Comparison of ENCODE assay signal across 8 mouse cellular contexts in genomic region chr11:97050216-97050943, GRCm38 (mm10). TPM values are rescaled to one million over a fixed set of nuclear protein-coding genes. Genes with fewer than 3 reads are reported as not detected.
A peak's percentile ranks its signal among the peaks of the same experiment; 100 is the strongest.
DNase-seq lines count a peak whose midpoint lies in the region; ATAC-seq and TF ChIP-seq lines count a peak whose summit lies in the region.

Osbpl7 (plus strand) TSS chr11:97050628.

- peak within 1 kb of the TSS; percentile 73 for H3K27ac ChIP-seq in hindbrain, embryonic 15.5 days (replicated peaks)
- H3K27ac ChIP-seq in left cerebral cortex, adult 2 months = peak within 1 kb of the TSS; percentile 58; the same call in 1 of the 2 replicates
- H3K27ac ChIP-seq in macrophage = peak within 1 kb of the TSS; percentile 60

- peaks cover 34% of the 10 kb centered on the region for H3K36me3 ChIP-seq in hindbrain, embryonic 15.5 days
- peaks cover 28% of the 10 kb centered on the region for H3K36me3 ChIP-seq in macrophage (ENCODE audit: inconsistent target)

- intact Hi-C loops in left cerebral cortex, adult 2 months (cut with DNase I) = no loop called here

- no peaks in the 10 kb centered on the region for H3K9me3 ChIP-seq in hindbrain, embryonic 15.5 days

- peak; percentile 41 for DNase-seq in R1 (ENCODE audit: low read depth, low spot score)
- peak; percentile 79 to 85 for DNase-seq in cerebellum, postnatal 25 days
- peak; percentile 60 for DNase-seq in gastrocnemius, adult 18-20 months (ENCODE audit: low spot score)
- peak; percentile 73 to 76 for DNase-seq in left cerebral cortex, adult 2 months (ENCODE audit: extremely low spot score in 1 of 2, low spot score in 2 of 2)
- DNase-seq in right cerebral cortex, adult 18-20 months = peak; percentile 86
- peak; percentile 55 to 71 for DNase-seq in urinary bladder, postnatal 36 days (ENCODE audit: low spot score in 2 of 2)

- peak within 1 kb of the TSS; percentile 96 for H3K4me2 ChIP-seq in hindbrain, embryonic 15.5 days

- H3K4me3 ChIP-seq in hindbrain, embryonic 15.5 days = peak within 1 kb of the TSS; percentile 70
- peak within 1 kb of the TSS; percentile 68 for H3K4me3 ChIP-seq in left cerebral cortex, adult 2 months
- peak within 1 kb of the TSS; percentile 98 for H3K4me3 ChIP-seq in macrophage (ENCODE audit: inconsistent target)

- WGBS in hindbrain, embryonic 15.5 days = 5% methylated on average over 18 of the region's 18 CpGs
- 5% methylated on average over 18 of the region's 18 CpGs for WGBS in macrophage (ENCODE audit: missing documents)

- H3K9ac ChIP-seq in hindbrain, embryonic 15.5 days = peak within 1 kb of the TSS; percentile 79

- ATAC-seq in hindbrain, embryonic 15.5 days (ENCODE audit: low FRiP score, low read depth) = peak; percentile 90

- peak; percentile 11 for TF ChIP-seq CTCF in left cerebral cortex, adult 2 months (IDR thresholded peaks at IDR 0.05)

- peaks cover 15% of the 10 kb centered on the region; the same call in 1 of the 2 replicates for H3K79me2 ChIP-seq in macrophage (ENCODE audit: inconsistent target)

- no peaks in the 10 kb centered on the region for H3K27me3 ChIP-seq in hindbrain, embryonic 15.5 days

- H3K4me1 ChIP-seq in hindbrain, embryonic 15.5 days (replicated peaks) = peaks cover 25% of the 10 kb centered on the region

RNA-seq across cellular contexts. Expression of gene Osbpl7, which starts in this region (rescaled TPM):
- 1 to 10 TPM; 2.5 to 2.9 TPM for total RNA-seq in gastrocnemius, adult 18-20 months (2021)
- polyA plus RNA-seq in hindbrain, embryonic 15.5 days (2015; fragmentation: Nextera tagmentation; extraction: Ambion mirVana) = 12.1 and 12.2 TPM in 2 replicates
- 10 to 100 TPM; 14.0 to 15.2 TPM for total RNA-seq in left cerebral cortex, adult 2 months (2021)
- total RNA-seq in macrophage (2018; cell fraction: chromatin; rRNA removed) = 10 to 100 TPM; 17.5 to 67.5 (median 41.8) TPM
- total RNA-seq in macrophage (2018; cell fraction: cytosol; rRNA removed) = 10 to 100 TPM in 8 of 26 experiments, 1 to 10 TPM in 18; 3.3 to 12.6 (median 8.5) TPM
- total RNA-seq in macrophage (2018; cell fraction: nucleus; rRNA removed) = 10 to 100 TPM in 25 of 26 experiments, 1 to 10 TPM in 1; 8.3 to 35.5 (median 20.1) TPM
- 6.4 to 9.7 TPM (median 9.5 TPM) in 3 replicates for polyA plus RNA-seq in macrophage (2018)

Comparison
In these comparisons a context has a peak if more than half of its experiments do, and no peak if none do; other contexts are left out.
1. Peak in every context shown above with its lines: DNase-seq, ATAC-seq, H3K4me3 ChIP-seq and H3K27ac ChIP-seq.